Mouse (Mus musculus) thymus, postnatal 10 days (tissue): ENCODE measurements around the gene Gsx2.

Experiments used
- DNase-seq, 2 experiments: peaks; one replicate each; pipeline ENCODE4 v3.0.0; 2021; ENCODE audit warnings: low spot score in 2 of 2

Gene Gsx2

DNA sequence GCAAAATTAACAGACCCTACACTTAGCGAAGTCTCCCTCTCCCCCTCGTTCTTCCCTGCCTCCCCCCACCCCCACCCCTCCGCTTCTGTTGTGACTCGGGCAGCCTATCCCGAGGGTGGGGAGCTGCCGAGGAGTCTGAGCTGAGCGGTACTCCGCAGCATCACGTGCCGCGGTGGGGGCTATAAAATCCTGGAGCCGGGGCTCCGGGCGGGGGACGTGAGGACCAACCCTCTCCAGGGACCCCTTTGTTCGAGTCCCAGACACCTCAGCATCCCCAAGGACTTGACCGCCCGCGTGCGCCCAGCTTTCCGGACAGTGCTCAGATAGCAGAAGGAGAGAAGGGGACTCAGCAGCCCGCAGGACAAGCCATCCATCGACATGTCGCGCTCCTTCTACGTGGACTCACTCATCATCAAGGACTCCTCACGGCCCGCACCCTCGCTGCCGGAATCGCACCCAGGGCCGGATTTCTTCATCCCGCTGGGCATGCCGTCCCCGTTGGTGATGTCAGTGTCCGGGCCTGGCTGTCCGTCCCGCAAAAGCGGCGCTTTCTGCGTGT is at the start of gene Gsx2:
Gene Gsx2 (plus strand): TSS at position 219 of the 559 bp plus-strand sequence.
- DNase-seq = no peak

DNA sequence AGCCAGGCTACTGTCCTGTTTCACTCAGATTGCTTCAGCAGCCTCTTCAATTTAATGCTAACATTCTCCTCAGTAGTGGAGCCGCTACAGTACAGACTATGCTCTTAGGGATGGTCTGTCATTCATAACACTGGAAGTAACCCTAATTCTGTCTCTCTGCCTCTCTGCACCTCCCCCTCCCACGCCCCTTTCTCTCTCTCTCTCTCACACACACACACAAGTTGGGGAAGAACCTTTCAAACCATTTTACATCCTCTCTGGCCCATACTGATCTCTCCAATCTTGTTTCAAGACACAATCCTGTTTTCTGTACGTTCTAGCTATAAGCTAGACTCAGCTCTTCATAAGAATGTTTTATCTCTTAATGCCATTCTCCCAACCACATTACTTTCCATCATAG is 39.9 kb upstream of the Gsx2 start:
- no peak for DNase-seq

DNA sequence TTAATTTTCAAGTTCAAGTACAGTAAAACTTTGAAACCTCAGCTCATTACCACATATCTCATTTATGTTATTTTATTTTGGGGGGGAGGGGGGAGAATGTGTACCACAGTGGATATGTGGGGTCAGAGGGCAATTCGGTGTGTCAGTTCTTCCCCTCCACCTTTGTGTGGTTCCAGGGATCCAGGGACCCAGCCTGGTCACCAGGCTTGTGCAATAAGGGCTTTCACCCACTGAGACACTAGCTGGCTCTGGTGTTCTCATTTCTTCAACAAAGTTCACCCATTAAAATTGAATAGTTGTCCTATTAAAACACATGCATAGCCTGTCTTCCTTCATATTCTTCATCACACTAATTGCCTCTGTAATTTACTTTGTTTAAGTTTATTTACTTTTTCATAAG is 36.1 kb upstream of the Gsx2 start:
- no peak for DNase-seq

DNA sequence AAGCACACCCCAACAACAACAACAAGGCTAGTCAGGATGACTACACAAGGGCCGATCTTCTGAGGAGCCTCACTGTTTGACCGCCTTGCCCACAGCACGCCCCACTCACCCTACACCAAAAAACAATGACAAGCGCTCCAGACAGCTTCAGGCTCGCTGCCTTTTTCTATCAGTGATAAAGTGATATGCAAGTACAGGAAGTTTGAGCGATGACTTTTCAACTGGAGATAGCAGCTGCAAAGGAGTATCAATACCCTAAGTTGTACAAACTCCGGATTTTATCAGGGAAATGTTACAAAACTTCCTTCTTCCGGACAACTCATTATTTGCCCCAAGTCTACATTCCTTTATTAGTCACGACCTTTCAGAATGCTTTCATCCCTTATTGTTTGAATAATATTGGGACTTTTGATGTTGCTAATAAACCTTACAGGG is 32.4 kb upstream of the Gsx2 start:
- no peak for DNase-seq

DNA sequence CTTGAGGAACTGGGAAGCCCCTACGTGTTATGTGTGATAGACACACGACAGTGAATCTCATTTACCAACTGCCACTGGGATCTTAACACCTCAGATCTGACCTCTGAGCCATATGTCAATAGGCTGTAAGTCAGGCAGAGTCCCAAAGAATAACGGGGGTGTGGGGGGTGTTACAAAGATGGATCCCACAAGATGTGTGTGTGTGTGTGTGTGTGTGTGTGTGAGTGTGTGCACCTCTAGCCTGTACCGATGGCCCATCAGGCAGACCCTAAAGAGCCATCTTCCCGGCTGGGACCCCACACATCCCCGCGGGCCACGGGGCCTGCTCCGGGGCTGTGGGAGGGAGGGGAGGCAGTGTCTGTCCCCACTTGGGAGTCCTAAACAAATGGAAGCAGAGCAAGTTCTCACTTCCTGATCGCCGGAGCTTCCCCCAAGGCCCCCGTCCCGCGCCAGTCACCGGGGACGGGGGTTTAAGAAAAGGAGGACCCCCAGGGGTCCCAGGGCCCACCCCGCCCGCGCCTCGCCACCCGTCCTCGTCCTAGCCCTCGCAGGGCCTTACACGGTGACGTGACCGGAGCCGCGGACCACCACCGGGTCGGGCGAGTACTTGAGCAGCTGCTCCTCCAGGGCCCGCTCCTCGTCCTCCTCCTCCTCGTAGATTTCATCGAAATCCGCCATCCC is 31.6 kb upstream of the Gsx2 start:
- no peak for DNase-seq

DNA sequence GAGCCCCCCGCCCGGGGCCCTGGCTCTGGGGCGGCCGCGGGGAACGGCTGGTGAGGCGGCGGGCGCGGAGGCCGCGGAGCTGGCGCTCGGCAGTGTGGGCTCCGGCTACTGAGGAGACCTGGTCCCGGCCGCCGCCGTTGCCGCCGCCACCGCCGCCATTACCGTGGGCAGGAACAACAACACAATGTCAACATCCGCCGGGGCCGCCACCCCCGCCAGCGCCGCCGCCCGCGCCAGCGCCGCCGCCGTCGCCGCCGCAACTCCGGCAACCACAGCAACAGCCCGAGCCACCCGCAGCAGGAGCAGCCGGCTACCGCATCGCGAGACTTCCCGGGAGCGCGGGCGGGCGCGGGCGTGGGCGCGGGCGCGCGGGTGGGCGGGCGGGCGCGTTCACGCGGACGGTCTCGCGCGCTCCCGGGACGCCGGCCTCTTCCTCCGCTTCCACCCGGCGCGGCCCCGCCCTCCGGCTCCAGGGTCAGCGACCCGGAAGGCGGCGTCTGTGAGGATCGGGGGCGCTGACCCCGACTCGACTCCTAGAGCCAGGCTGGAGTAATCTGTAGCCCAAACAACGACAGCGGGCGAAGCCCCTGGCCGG is 31.0 kb upstream of the Gsx2 start, which contains the start of gene Chic2:
Gene Chic2 (minus strand): TSS at position 465 of the 595 bp plus-strand sequence.
- DNase-seq = peak; percentile 82 to 83

DNA sequence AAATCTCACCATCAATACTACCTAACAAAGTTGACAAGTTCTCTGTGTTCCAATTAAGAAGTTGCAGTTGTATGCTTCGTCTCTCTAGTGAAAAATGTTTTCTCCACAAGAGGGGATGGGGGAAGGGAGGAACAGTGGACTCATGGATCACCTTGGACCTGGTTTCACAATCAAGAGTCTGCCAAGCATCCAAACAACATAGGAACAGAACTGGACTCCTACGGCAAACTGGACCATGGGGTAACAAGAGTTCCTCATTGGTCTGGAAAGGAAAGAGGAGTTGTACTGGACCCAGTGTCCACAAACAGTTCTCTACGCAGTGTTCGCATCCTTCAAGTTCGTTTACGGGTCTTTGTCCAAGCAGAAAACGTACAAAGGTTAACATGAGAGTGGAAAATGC is 30.0 kb upstream of the Gsx2 start:
- no peak for DNase-seq

DNA sequence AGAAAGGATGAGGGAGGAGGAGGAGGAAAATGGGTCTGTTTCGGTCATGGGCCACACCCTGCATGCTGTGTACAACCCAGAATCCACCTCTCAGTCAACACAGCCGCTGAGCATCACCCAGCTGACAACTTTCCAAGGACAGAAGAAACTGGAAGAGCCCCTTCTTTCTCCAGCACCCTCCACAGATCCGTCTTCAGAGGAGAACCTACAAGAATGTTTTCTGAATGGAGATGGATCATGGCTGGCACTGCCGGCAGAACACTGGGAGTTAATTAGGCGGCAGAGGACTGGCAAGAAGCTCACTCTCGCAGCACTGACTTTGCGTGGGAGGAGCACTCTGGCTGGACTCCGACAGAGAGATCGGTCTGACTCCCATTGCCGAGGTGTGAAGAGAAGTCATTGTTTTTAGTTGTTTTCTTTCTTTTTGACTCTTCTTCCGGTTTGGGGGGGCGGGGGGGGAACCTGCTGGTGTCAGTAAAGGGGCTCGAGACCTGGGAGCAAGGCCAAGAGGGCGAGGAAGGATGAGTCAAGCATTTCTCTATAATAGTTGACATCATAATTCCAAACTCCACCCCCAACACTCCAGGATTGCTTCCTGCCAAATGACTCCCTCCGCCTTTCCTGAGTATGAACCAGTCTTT is 28.6 kb upstream of the Gsx2 start:
- DNase-seq = no peak

DNA sequence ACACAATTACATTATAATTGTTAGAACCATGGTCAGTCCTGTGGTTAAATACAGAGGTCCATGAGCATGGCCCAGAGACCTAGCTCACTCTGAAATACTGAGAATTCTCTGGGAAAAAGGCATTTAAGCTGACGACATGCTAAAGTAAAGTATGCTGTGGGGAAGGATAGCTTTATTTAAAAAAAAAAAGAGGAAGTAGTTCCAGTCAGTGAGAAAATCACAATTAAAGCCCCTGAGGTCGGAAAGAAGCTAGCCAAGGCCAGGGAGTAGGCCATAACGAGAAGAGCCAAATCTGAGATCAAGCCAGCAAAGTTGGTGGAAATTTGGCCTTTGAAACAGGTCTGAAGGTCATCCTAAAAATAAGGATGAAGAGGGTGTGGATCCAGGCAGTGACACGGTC is 24.3 kb upstream of the Gsx2 start:
- no peak for DNase-seq

DNA sequence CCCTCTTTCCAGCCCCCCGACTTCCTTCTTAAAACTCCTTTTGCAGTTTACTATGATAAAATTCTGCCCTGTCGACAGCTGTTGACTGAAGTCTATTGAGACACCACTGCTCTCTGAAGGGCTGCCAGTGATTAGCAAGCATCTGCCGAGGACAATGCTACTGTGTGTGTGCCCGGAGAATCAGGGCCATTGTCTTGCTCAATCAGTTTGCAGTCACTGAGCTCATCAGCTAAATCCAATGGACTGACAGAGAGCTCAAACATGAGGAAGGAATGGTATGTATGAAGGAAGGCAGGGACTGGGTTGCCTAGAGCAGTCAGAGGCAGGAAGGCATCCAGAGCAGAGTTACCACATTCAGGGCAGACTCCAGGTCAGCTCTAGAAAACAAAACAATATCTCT is 12.2 kb upstream of the Gsx2 start:
- DNase-seq = no peak

DNA sequence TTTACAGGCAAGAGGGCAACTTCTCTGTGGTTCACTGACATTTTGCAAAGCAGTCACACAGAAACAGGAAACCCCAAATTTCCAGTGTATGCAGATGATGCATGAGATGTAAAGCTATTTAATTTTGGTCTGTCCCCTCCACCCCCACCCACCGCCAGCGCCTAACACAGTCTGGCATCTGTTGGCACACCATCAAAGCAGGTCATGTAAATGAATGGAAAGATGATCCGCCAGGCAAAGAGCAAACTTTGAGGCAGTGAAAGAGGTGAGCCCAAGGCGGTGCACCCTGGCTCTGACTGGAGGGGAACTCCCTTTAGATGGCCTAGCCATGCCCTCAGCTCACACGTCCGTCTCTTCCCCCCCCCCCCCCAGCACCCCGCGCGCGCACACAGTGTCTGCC is 8.7 kb upstream of the Gsx2 start:
- peak in 1 of 2 experiments; percentile 14 for DNase-seq

DNA sequence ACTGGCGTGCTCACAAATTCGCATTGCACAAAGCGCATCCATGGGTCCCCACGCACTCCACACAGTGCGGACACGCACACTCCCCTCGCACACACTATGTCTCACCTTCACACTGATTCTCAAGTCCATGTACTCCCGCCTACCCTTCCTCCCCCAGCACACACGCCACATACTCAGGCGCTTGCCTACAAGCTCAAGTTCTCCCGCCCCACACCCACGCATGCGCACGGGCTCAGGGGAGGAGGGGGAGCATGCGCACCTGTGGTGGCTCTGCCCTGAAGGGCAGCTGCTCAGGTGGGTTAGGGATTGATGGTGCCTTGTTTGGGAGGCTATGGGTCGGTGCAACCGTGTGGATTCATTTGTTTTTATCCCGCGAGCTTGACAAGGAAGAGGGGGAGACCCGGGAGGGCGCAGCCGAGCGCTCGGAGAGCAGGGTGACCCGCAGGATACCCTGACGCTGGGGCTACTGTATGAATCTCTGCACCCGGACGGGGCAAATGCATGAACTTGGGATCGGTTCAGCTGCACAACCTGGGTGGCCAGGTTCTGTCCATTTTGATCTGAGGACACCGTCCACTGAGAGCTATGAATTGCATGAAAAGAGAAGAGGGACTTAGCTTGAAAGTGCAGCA is 8.2 kb upstream of the Gsx2 start:
- peak; percentile 80 for DNase-seq

DNA sequence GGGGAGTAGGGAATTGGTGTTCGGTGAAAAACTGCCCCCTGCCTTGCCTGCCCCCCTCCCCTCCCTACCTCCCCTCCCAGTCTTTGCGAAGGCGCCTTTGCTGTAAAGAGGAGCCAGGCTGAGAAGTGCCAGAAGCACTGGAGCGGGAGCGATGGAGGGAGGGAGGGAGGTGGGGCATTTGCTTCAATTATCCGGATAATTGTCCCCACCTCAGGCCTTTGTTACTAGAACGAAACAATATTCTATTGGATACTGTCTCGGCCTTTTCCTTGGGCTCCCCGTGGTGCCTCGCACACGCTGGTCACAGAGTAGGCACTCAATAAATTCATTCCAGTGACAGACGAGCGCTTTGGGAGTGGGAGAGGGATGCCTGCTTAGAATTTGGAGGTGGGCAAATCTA is 5.3 kb upstream of the Gsx2 start:
- no peak for DNase-seq

DNA sequence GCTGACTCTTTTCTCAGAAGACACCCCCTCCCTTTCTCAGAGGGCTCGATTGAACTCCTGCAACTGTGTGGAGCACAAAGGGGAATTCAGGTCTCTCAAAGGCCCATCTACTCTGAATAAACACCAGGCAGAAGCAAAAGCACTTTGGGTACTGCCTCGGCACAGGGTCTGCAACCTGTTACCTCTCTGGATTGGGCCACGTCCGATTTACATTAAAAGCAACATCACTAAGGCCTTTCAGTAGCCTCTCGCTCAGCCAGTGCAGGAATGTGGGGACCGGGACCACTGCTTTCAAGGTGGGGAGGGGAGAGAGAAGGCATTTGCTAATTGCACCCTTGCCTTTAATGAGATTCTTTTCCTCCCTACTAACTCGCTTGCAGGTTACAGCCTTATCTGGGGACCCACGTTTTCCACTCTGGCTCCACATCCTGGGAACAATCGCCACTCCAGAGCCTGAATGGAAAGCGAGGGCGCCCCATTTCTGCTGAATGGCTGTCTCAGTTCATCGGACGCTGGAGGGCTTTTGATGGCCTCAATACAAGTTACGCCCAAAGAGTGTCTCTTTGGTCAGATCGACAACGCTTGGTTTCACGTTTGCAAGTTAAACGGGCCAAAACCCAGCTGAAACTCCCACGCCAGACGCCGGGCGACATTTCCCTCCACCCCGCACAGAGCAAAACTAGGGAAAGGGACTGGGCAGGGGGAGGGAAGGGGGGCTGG is 4.6 kb upstream of the Gsx2 start:
- no peak for DNase-seq

DNA sequence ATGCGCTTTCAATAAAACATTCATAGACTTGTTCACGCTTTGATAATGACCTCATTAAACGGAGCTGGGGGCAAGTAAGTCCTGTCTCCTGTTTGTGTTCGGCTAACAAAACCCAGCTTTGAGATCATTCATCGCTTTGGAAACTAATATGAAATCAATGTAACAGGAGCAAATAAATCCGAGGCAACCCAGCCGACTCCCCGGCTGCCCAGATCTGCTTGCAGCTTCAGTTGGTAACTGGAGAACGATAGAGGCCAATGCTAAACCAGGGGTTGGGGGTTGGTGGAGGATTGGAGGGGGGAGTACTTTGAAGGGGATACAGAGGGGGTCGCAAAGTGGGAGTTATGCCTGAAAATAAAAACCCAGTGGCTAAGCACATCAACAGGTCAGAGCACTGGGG is 3.5 kb upstream of the Gsx2 start:
- no peak for DNase-seq

DNA sequence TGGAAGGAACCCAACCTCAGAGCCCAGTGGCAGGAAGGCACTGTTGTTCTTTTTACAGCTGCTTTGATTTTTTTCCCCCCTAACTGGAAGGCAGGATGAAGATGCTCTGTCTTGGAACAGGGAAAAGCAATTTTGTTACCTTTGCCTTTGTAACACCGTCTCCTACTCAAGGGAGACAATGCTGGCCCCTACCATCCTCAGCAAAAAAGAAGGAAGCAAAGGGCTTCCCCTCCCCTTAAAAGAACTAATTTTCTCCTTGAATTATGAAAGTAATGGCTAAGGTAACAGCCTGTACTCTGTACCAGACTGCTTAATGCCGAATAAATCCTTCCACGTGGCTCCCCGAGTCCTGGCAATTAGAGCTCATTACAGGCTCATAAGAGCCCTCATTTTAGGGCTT is 2.9 kb upstream of the Gsx2 start:
- DNase-seq = no peak

DNA sequence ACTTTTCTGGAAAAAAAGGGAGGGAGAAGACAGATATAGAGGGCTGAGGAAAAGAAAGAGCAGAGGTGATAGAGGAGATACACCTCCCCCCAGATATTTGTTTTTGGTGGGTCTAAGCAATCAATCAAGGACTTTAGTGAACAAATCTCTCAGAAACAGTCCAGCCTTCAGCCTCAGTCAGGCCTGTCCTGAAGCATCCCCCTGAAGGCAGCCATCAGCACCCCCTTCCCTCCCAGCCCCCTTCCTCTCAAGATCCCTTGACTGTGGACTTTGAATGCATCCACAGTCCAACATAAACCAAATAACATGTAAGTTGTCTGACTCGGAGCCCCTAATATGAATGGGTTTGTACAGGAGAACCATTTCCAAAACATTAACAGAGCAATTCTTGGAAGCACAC is 2.2 kb upstream of the Gsx2 start:
- DNase-seq = no peak

DNA sequence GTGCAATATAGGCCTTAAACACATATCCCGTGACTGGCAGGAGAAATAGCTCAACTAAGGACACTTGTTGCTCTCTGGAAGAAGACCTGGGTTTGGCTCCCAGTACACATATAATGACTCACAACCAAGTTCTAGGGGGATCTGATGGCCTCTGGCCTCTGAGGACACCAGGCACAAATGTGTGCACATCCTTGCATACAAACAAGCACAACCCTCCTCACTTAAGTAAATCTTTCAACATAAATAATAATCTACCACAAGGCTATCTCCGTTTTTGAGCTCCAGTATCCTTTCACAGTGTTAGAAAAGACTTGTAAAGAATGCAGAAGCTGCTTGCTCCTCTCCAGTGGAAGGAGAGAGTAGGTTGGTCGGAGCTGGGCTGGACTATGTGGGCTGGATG is 1.7 kb upstream of the Gsx2 start:
- no peak for DNase-seq

DNA sequence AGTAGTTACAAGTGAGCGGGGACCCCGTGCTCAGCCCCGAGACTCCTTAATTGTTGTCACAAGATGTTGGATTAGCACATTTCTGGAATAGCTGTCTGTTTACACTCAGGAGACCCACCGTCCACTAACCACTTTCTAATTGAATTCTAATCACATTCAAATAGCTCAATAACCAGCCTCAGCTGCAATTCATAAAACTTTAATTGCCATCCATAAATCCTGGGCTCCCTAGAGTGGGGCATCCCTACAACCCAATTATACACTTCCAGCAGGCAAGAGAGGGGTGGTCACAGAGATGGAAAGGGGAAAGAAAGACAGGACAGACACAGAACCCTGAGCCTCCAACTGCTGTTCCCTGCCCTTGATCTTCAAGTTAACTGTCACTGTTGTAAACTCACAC is 1.3 kb upstream of the Gsx2 start:
- no peak for DNase-seq

DNA sequence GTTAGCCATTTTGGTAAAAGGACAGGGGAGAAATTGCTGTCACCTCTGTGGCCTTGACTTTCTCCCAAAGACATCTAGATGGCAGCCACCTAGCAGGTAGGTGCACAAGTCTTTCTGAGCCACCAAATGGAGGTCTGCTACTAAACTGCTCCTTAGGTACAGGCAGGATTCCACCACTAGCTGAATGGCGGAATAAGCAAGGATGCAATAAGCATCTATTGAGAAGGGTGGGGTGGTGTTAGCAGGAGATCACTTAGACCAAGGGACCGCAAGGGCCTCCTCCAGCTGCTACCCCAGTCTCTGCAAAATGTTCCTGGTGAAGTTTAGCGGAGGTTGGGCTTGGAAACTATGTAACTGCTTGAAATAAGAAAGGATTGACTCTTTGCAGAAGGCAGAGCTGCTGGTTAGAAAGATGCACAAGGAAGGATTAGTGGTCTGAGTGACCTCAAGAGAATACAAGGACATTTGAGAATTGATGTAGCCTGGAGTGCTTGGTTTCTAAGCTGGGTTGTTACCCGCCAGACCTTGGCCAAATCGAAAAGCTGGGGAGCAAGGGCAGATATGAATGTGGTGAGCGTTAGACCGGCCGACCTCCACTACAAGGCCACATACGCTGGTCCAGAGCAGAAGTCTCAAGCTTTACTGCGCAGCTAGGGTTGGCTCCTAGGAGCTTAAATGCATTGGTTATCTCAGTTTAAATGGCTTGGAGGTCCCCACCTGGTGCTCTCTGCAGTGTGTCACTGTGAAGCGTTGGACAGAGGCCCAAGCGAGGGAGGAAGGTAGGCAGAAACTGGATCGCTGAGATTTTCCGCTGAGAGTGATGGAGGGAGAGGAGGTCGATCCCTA is 641 bp upstream of the Gsx2 start:
- no peak for DNase-seq
